Mouse (Mus musculus): ENCODE data around the gene Serpina6. TPM values are rescaled to one million over a fixed set of nuclear protein-coding genes. Genes with fewer than 3 reads are reported as not detected.

Serpina6 gene
- polyA plus RNA-seq, 1 experiment from 2014 or later: not detected

DNA sequence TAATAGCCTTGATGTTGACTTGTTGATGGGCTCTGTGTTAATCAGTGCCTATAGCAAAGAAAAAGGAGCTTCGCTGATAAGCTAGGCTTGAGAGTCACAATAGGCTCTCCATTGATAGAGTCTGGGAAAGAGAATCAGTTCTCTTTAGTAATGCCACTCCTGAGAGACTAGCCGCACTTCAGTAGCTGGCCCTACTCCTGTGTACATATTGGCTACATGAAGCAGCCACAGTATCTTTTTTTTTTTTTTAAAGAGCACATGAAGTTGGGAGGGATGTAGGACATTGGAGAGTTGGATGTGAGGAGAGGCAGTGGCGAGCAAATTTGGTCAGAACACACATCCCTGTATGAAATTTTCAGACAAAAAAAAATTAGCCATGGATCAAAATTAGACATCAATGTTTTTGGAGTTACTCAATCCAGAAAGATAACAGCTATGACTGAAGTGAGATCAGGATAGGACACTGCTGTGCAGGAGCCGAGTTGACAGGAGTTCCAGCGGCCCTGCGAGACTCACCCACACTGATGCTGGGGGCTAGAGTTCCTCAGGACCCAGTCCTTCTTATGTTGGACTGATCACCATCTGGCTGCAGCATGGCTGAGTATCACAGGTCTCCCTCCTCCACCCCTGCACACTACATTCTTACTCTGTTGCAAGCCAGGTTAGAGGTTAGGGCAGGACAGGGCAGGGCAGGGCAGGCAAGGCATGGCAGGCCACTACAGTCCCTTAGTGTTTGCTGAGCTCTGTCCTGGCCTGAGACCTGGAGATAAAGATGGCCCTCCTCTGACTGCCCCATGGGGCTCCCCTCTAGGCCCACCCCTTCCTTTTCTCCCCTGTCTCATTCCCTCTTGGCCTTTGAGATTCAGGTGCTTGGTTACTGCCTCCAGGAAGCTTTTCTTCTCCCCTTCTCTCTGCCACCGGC is 1.6 kb downstream of the Serpina6 start:
- no peaks in the 10 kb centered on the region for H3K4me1 ChIP-seq (replicated peaks; ENCODE audit: control insufficient read depth, insufficient read depth)
- no peak for DNase-seq (ENCODE audit: low spot score)
- no peaks in the 10 kb centered on the region for H3K9me3 ChIP-seq (ENCODE audit: control insufficient read depth, low read length)
- no peak overlapping the region for H3K27ac ChIP-seq (replicated peaks)
- TF ChIP-seq CTCF (IDR thresholded peaks at IDR 0.05; ENCODE audit: low read depth) (no peak), EP300 (optimal IDR thresholded peaks at IDR 0.05) (no peak)
- H3K4me3 ChIP-seq (ENCODE audit: low read depth, low read length): no peak overlapping the region
- no peak overlapping the region for H3K9ac ChIP-seq (ENCODE audit: low read length)
- no peaks in the 10 kb centered on the region for H3K27me3 ChIP-seq (ENCODE audit: control insufficient read depth, insufficient read depth, low read length)
- H3K4me2 ChIP-seq (replicated peaks; ENCODE audit: low read depth): no peak overlapping the region
- WGBS: 76% methylated on average over 7 of the region's 7 CpGs
- H3K36me3 ChIP-seq (ENCODE audit: control insufficient read depth, insufficient read depth, low read length): no peaks in the 10 kb centered on the region
- ATAC-seq (ENCODE audit: low FRiP score, low TSS enrichment): no peak

DNA sequence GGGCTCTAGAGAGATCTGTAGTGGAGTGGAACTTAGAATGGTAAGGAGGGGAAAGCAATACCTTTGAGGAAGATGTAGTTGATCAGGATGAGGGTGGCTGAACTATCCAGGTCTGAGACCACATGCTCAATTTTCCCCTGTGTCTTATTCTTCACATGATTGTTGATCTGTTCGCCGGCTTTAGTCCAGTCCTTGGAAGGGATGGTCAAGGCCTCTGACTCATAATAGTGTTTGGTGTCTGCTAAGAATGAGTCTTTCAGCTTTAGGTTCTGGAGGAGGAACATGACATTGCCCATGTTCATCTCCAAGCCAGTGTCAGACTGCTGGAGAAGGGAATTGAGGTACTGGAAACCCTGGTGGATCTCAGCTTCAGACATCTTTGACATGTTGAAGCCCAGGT is 3.2 kb downstream of the Serpina6 start:
- Histone ChIP-seq H3K36me3 (ENCODE audit: control insufficient read depth, insufficient read depth, low read length) (no peaks in the 10 kb centered on the region), H3K27ac (replicated peaks) (no peak overlapping the region), H3K4me2 (replicated peaks; ENCODE audit: low read depth) (no peak overlapping the region), H3K4me3 (ENCODE audit: low read depth, low read length) (no peak overlapping the region), H3K27me3 (ENCODE audit: control insufficient read depth, insufficient read depth, low read length) (no peaks in the 10 kb centered on the region), H3K9me3 (ENCODE audit: control insufficient read depth, low read length) (no peaks in the 10 kb centered on the region), H3K4me1 (replicated peaks; ENCODE audit: control insufficient read depth, insufficient read depth) (no peaks in the 10 kb centered on the region), H3K9ac (ENCODE audit: low read length) (no peak overlapping the region)
- 94% methylated on average over 2 of the region's 2 CpGs for WGBS
- DNase-seq (ENCODE audit: low spot score) (no peak), ATAC-seq (ENCODE audit: low FRiP score, low TSS enrichment) (no peak)
- no peak for TF ChIP-seq EP300 (optimal IDR thresholded peaks at IDR 0.05)
- no peak for TF ChIP-seq CTCF (IDR thresholded peaks at IDR 0.05; ENCODE audit: low read depth)

GRCm38 (mm10) chr12:103646314-103646713 is 10.7 kb downstream of the Serpina6 start:
- Histone ChIP-seq H3K27ac (replicated peaks) (no peak overlapping the region), H3K4me3 (ENCODE audit: low read depth, low read length) (no peak overlapping the region), H3K4me2 (replicated peaks; ENCODE audit: low read depth) (no peak overlapping the region), H3K9me3 (ENCODE audit: control insufficient read depth, low read length) (no peaks in the 10 kb centered on the region), H3K27me3 (ENCODE audit: control insufficient read depth, insufficient read depth, low read length) (no peaks in the 10 kb centered on the region), H3K4me1 (replicated peaks; ENCODE audit: control insufficient read depth, insufficient read depth) (no peaks in the 10 kb centered on the region), H3K36me3 (ENCODE audit: control insufficient read depth, insufficient read depth, low read length) (no peaks in the 10 kb centered on the region), H3K9ac (ENCODE audit: low read length) (no peak overlapping the region)
- no peak for TF ChIP-seq EP300 (optimal IDR thresholded peaks at IDR 0.05)
- TF ChIP-seq CTCF (IDR thresholded peaks at IDR 0.05; ENCODE audit: low read depth): no peak
- 67% methylated on average over 2 of the region's 2 CpGs for WGBS
- DNase-seq (ENCODE audit: low spot score) (no peak), ATAC-seq (ENCODE audit: low FRiP score, low TSS enrichment) (no peak)

DNA sequence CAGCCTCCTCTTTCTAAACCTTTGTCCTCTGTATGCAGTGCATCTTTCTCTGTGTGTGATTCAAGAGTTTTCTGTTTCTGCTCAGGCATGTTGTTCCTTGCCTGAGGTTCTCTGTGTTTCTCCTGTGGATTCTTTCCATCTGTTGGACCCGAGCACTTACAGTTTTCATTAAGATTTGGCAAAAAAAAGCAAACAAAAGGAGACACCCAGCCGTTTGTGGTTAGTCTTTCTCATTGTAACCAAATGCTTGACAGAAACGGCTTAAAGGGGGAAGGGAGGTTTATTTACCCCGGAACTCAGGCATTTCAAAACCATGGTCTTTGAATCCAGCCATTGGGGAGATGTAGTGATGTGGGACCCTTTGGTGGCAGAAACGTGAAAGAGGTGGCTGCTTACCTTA is 12.4 kb downstream of the Serpina6 start:
- no peak for DNase-seq (ENCODE audit: low spot score)
- no peak overlapping the region for H3K4me3 ChIP-seq (ENCODE audit: low read depth, low read length)
- no peak for ATAC-seq (ENCODE audit: low FRiP score, low TSS enrichment)
- H3K27ac ChIP-seq (replicated peaks): no peak overlapping the region
- no peaks in the 10 kb centered on the region for H3K36me3 ChIP-seq (ENCODE audit: control insufficient read depth, insufficient read depth, low read length)
- no peaks in the 10 kb centered on the region for H3K4me1 ChIP-seq (replicated peaks; ENCODE audit: control insufficient read depth, insufficient read depth)
- WGBS: 18% methylated on average over 5 of the region's 5 CpGs
- no peak overlapping the region for H3K9ac ChIP-seq (ENCODE audit: low read length)
- no peaks in the 10 kb centered on the region for H3K27me3 ChIP-seq (ENCODE audit: control insufficient read depth, insufficient read depth, low read length)
- TF ChIP-seq EP300 (optimal IDR thresholded peaks at IDR 0.05): no peak
- TF ChIP-seq CTCF (IDR thresholded peaks at IDR 0.05; ENCODE audit: low read depth): no peak
- H3K9me3 ChIP-seq (ENCODE audit: control insufficient read depth, low read length): no peaks in the 10 kb centered on the region
- H3K4me2 ChIP-seq (replicated peaks; ENCODE audit: low read depth): no peak overlapping the region

GRCm38 (mm10) chr12:103643818-103644217 is 13.2 kb downstream of the Serpina6 start:
- H3K27me3 ChIP-seq (ENCODE audit: control insufficient read depth, insufficient read depth, low read length): no peaks in the 10 kb centered on the region
- no peak overlapping the region for H3K4me3 ChIP-seq (ENCODE audit: low read depth, low read length)
- H3K27ac ChIP-seq (replicated peaks): no peak overlapping the region
- no peaks in the 10 kb centered on the region for H3K9me3 ChIP-seq (ENCODE audit: control insufficient read depth, low read length)
- 73% methylated on average over 3 of the region's 3 CpGs for WGBS
- H3K4me1 ChIP-seq (replicated peaks; ENCODE audit: control insufficient read depth, insufficient read depth): no peaks in the 10 kb centered on the region
- ATAC-seq (ENCODE audit: low FRiP score, low TSS enrichment): no peak
- DNase-seq (ENCODE audit: low spot score): no peak
- no peaks in the 10 kb centered on the region for H3K36me3 ChIP-seq (ENCODE audit: control insufficient read depth, insufficient read depth, low read length)
- H3K9ac ChIP-seq (ENCODE audit: low read length): no peak overlapping the region
- TF ChIP-seq CTCF (IDR thresholded peaks at IDR 0.05; ENCODE audit: low read depth) (no peak), EP300 (optimal IDR thresholded peaks at IDR 0.05) (no peak)
- no peak overlapping the region for H3K4me2 ChIP-seq (replicated peaks; ENCODE audit: low read depth)

DNA sequence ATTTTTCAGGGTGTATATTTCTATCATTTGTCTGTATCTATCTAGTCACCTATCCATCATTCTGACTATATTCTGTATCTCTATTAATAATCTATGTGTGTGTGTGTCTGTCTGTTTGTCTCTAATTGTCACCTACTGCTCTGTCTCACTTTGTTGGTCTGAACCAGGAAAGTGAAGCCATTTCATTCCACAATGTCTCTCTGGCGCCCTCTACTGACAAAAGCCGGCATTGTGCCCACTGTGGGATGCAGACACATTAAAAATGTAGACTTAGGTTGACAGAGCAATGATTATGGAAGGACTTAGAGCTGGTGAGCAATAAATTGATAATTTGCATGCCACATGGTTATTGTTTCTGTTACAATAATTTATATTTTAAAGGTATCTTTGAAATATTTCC is 13.7 kb downstream of the Serpina6 start:
- Histone ChIP-seq H3K9ac (ENCODE audit: low read length) (no peak overlapping the region), H3K36me3 (ENCODE audit: control insufficient read depth, insufficient read depth, low read length) (no peaks in the 10 kb centered on the region), H3K4me1 (replicated peaks; ENCODE audit: control insufficient read depth, insufficient read depth) (no peaks in the 10 kb centered on the region), H3K4me2 (replicated peaks; ENCODE audit: low read depth) (no peak overlapping the region), H3K27ac (replicated peaks) (no peak overlapping the region), H3K27me3 (ENCODE audit: control insufficient read depth, insufficient read depth, low read length) (no peaks in the 10 kb centered on the region), H3K9me3 (ENCODE audit: control insufficient read depth, low read length) (no peaks in the 10 kb centered on the region), H3K4me3 (ENCODE audit: low read depth, low read length) (no peak overlapping the region)
- TF ChIP-seq CTCF (IDR thresholded peaks at IDR 0.05; ENCODE audit: low read depth) (peak; percentile 97), EP300 (optimal IDR thresholded peaks at IDR 0.05) (no peak)
- WGBS: 0% methylated on average over 2 of the region's 2 CpGs
- peak; percentile 85 for DNase-seq (ENCODE audit: low spot score)
- no peak for ATAC-seq (ENCODE audit: low FRiP score, low TSS enrichment)

Measured in stomach, postnatal 0 days (tissue).